Mouse (Mus musculus) liver, postnatal 0 days (tissue): Measurements from ENCODE around the gene Dlst.
"Not testable (repeated sequence)": the region's sequence is repeated elsewhere in the genome, so short reads cannot be mapped to it uniquely, and the experiment has no call there.

Experiments used
- CTCF ChIP-seq: sonication (generic); IDR thresholded peaks from 2 replicates; pipeline ENCODE4 v1.5.1; 2016; ENCODE audit warnings: antibody characterized with exemption, low read depth
- EP300 ChIP-seq: IDR thresholded peaks from 2 replicates; pipeline ENCODE4 v1.6.1; 2016; ENCODE audit warnings: antibody characterized with exemption, low read depth, mild to moderate bottlenecking

DNA sequence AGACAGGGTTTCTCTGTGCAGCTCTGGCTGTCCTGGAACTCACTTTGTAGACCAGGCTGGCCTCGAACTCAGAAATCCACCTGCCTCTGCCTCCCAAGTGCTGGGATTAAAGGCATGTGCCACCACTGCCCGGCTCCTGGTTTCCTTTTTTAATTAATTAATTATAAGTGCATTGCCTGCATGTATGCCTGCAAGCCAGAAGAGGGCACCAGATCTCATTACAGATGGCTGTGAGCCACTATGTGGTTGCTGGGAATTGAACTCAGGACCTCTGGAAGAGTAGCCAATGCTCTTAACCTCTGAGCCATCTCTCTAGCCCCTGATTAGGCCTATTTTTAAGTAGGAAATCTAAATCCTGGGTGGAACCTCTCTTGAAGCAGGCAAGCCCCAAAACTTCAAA, 33.6 kb downstream of the Dlst start:
- TF ChIP-seq CTCF, result peak; percentile 36; the same call in 1 of the 2 replicates
- TF ChIP-seq EP300, result not testable (repeated sequence)
